Mouse (Mus musculus) kidney, adult 8-10 months (tissue): ENCODE results near the gene Abca13.

Experiments used
- DNase-seq, 2 experiments: peaks; one replicate each; pipeline ENCODE4 v3.0.0; 2022

Abca13 gene

DNA sequence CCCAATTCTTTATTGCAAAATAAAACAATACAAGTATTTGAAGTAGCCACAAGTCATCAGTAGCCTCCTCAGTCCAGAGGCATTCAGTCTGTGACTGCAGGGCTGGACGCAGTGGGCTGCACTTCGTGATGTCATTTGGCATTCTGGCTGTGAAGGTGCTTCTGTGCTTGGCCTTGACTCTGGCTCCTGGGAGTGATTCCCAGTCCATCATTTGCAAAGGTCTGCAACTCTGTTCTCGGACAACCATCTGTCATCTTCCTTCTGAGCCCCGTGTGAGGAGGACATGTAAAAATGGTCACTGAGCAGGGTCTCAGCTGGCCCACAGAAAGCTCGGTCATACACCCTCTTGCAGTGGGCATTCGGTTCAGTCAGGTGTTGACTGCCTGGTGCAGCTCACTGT is 345.1 kb downstream of the Abca13 start:
- DNase-seq = no peak

- no peak for DNase-seq
Observed at GRCm38 (mm10) chr11:9538328-9538727, 346.6 kb downstream of the Abca13 start.

DNA sequence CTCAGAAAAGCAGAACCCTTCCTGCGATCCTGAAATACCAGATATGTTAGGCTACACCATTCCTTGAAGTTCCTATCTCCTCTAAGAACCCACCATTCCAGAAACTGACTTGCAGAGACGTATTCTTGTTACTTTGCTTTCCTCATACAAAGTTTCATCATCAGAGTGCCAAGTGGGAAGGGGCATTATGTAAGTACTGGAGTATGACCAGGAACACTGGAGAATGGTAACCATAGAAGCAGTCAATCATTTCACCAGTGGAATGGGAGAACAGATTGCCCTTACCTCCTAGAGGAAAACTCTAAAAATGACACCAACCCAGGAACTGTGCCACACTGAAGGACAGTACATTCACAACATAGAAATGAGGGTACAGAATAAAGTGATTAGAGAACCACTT is 368.3 kb downstream of the Abca13 start:
- peak; percentile 9 for DNase-seq

DNA sequence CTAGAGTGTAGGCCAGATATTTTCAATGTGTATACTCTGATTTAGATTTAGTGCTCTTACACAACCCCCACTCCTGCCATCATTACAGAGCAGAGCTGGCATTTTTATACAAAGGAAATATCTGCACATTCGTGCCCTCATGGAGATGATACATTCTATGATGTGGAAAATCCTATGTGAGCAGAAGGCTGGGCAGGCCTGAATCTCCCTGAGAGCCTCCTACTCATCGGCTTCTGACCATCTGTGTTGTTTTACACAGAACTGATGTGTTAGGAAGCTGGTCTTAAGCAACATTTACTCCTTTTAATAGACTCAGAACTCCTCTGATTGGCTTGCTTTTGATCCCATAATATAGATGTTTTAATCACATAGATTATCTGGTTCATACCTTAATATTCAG is 376.6 kb downstream of the Abca13 start:
- DNase-seq = no peak

- DNase-seq = no peak
Observed at GRCm38 (mm10) chr11:9570319-9570718, 378.6 kb downstream of the Abca13 start.

DNA sequence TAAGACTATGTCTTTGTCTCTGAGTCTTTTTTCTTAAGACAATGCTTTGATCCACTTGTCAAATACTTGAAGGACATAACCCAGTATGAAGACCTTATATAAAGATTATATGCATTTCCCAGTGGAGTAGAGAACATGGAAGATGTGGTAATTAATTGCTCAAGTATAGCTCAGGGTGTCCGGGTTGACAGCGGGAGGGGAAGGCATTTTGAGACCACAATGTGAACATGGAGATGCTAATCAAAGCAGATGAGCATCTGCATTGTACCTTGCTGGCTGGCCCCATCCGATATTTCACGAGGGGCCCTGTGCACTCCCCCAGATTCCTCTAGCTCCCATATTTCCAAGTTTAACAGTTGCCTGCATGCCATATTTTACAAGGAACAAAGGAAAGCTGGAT is 383.2 kb downstream of the Abca13 start:
- no peak for DNase-seq

DNA sequence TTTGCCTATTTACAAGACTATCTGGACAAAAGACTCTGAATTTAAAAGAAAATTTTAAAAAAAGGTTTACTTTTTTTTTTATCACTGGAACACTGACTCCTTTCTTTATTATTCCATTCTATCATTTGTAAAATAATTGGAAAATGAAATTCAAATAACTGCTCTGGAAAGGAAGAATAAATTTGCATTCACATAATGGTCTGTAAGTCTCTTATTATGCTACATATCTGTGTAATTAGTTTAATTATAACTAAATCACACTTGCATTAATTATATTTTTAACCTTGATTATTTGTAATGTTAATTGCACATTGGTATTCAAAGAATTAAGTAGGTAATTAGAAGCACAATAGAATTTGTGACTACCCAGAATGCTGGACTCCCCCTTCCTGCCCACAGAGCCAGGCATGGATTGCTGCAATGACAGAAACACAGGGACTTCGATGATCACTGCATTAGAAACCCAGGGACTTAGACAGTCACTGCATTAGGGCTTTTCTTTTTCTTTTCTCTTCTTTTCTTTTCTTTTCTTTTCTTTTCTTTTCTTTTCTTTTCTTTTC is 400.1 kb downstream of the Abca13 start:
- DNase-seq = no peak

DNA sequence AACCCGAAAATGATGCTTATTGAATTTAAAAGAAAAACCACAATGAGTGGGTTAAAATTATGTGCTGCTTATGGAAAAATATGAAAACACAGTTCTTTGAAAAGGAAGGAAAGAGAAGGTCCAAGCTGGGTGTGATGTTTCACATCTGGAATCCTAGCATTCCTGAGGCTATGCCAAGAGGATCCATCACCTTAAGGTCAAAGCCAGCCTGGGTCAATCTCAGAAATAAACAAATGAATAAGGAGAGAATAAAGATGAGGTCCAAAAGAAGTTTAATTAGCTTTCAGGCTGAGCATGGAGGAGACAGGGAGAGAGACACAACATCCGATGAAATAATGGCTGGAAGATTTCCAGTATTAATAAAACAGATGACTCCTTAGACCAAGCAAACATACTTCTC is 405.6 kb downstream of the Abca13 start:
- DNase-seq = no peak

DNA sequence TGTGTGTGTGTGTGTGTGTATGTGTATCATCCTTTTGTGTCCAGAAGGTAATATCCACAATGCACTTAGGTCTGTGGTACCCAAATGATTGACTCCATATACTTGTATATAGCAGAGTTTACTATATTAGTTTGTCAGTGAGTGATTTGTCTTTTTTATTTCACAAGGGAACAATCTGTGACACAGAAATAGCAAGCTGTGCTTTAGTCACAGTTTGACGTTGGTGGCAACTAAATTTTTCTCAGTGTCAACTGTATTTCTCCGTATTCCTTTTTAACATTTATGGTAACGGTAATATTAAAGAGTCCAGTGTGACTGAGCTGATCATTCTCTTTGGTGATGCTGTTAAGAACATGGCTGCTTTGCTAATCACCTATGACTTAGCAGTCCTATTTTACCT is 409.4 kb downstream of the Abca13 start:
- DNase-seq = no peak

GRCm38 (mm10) chr11:9602137-9602536 is 410.4 kb downstream of the Abca13 start:
- no peak for DNase-seq

- no peak for DNase-seq
Observed at GRCm38 (mm10) chr11:9608249-9608648, 416.5 kb downstream of the Abca13 start.

DNA sequence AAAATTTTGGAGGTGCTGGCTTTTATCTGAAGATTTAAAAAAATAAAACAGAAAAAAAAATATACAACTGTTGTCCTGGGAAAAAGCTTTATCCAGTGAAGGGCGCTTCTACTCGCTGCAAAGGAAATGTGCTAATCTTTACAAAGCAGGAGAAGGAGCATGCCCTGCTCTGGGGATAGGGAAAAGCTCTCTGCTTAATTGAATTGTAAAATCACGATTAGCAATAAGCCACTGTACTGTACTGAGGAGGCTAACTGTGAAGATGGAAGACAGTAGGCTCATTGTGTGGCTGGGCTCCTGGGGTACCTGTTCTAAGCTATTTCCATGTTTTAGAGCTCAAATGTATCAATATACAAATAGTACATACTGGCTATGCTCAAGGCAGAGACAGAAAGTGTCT is 417.3 kb downstream of the Abca13 start:
- DNase-seq = no peak

DNA sequence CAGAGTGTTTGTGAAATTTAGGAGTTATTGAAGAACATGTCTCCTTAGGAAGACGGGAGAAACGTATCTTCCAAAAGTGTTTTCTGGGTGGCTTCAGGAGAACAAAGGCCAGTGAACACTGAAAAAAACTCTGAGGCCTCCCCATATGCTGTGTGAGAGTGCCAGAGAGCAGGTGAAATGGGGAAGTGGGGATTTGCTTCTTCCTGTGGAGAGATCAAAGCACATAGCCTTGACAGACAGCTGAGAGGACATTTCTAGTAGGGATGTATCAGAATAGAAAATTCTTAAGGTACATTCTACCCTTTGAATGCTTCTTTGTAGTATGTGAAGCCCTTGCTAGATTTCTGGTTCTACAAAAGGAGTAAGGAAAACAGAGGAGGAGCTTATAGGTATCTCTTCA is 424.4 kb downstream of the Abca13 start:
- DNase-seq = no peak

GRCm38 (mm10) chr11:9616665-9617064 is 424.9 kb downstream of the Abca13 start:
- DNase-seq = no peak

- DNase-seq = no peak
Observed at GRCm38 (mm10) chr11:9619986-9620385, 428.2 kb downstream of the Abca13 start.

DNA sequence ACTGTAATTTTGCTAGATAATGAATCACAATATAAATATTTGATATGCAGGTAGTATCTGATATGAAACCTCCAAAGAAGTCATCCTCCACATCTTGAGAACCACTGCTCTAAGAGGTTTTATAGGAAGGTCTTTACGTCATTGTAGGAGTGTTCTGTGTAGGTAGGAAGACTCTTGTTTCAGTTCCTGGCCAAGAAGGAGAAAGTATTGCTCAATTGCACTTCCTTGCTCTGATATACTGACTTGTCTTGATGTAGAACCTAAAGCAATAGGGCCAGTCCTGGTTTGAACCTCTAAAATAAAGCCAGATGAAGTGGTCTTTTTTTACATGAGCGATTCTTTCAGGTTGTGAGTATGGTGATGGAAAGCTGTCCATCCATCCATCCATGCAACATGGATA is 431.1 kb downstream of the Abca13 start:
- no peak for DNase-seq

DNA sequence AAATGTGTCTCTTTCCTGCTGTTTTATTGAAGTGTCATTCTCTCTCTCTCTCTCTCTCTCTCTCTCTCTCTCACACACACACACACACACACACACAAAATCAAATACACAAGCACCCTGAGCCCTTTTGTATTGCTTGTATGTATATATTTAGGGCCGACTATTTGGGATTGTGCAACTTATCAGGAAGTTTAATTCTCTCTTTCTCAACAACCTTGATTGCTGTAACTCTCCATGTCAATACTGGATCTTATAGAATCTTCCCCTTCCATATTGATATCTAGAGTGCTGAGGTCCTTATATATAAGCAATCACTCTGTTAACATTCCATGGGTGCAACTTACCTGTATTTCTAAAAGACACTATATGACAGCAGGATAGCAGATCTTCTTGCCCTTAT is 433.0 kb downstream of the Abca13 start:
- no peak for DNase-seq

DNA sequence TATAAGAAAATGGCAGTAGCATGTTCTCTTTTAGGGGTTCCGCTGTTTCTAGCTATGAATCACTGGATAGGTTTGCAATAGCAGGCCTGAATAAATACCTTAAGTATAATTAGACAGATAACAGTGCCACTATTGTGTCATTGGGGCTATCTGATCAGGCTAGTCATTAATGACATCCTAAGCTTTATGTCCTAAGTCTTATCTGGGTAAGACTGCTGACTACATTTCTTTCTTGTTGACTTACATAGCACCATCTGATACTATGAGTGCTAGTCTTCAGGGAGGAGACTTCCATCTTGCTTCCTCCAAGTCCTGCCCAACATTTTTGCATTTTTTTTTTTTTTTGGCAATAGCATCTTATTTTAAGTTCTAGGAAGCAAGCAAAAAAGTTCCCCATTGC is 434.1 kb downstream of the Abca13 start:
- DNase-seq = no peak

DNA sequence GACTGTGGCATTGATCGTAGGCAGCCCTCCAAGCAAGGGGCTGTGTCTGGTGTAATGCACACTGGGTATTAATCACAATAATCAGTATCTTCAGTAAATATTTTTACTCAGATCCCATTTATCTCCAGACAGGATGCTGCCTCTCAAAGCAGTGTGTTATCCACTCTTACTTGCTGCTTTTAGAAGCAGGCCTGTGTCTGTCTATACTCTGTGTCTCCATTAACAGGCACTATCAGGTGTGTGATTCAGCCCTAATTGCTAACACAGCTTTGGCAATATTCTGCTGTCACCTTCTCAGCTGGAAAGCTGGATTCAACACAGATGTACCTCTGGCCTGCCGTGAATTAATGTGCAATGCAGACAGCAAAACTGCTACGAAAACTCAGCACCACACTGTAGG is 455.5 kb downstream of the Abca13 start:
- no peak for DNase-seq

- DNase-seq = no peak
Observed at GRCm38 (mm10) chr11:9647991-9648390, 456.2 kb downstream of the Abca13 start.

DNA sequence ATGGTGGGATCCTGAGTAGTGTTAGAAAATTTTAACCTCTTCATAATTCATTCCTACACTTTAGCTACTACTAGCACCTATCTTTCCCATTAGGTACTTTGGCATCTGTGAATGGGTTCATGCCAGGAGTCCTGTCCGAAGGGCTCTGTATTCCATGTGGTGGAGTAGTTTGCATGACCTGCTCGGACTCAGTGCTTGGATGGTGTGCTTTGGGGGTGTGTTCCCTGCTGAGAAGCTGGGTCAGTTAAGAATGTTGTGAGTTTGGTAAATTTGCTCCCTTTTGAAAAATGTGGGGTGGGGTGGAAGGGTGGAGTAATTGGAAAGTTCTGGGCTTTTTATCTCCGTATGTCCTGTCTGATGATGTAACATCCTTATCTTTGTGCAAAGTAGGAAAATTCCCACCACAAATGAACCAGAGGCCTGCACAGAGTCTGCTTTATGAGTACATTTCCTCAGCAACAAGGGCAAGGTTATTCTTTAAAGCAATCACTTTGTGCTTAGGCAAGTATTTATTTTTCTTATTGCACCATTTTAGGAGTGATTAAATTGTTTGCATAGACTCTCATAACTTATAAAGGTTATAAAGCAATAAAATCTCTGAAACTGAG is 475.0 kb downstream of the Abca13 start:
- DNase-seq = no peak

DNA sequence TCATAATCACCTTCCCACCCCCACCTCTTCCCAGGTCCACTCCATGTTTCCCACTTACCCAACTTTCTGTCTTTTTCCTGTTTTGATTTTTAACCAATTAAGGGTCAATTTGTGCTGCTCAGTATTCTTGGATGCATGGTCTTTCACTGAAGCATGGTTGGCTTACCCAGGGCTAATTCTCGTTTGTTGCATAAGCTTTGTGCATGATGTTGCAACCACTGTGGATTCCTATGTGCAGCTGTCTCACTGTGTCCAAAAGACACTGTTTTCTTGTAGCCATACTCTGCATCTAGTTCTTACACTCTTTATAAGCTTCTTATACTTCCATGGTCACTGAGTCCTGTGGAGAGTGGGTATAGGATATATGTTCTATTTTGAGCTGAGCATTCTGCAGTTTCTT is 477.7 kb downstream of the Abca13 start:
- DNase-seq = no peak

DNA sequence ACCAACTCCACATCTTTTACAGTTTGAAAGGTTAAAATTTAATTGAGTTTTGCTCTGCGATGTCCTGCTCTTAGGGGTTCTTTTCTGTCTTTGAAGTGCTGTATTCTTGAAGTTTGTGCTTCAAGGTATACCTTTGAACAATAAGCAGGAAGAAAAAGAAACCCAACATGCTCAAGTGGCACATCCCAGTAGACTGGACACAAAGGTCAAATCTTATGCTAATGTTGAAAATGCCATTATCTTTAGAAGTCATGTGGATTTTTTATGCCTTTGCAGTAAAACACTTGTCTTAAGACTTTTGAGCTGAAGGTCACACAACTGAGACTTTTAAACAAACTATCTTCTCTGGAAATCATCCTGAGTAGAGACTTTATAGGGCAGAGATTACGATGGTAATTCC is 493.2 kb downstream of the Abca13 start:
- DNase-seq = no peak

DNA sequence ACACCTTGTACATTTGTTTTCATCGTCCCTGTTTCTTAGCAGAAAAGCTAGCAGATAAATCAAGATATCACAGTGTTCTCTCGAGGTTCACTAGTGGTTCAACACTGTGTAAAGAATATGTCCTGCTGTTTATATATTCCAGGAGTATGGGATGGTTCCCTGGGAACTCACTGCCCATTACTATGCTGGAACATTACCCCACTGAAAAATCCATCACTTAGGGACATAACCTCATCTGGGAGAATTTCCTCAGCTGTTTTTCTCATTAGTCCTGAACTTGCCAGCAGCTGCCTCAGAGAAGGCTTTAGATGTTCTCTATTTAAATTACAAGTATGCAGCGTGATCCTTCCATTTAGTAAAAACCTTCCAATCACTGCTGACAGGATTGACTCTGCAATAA is 513.4 kb downstream of the Abca13 start:
- no peak for DNase-seq

GRCm38 (mm10) chr11:9727810-9728490 is 536.2 kb downstream of the Abca13 start:
- no peak for DNase-seq
